Mouse (Mus musculus) limb, embryonic 14.5 days (tissue): ENCODE data around the gene Mal. TPM values are rescaled to one million over a fixed set of nuclear protein-coding genes. Genes with fewer than 3 reads are reported as not detected.

Experiments used
- ATAC-seq: fragments of 200-750 bp; cut with Nextera tagmentation; 2 replicates; pipeline ENCODE4 v1.8.0; 2017; ENCODE audit warnings: low read depth, moderate number of reproducible peaks, moderate TSS enrichment; ENCODE audit not compliant: low FRiP score
- DNase-seq: peaks from one replicate; pipeline ENCODE4 v3.0.0-alpha.2; 2015; ENCODE audit warnings: low spot score
- H3K27ac ChIP-seq: fragments of 300-500 bp; sonication (generic); replicated peaks from 2 replicates; pipeline ENCODE4 v1.5.1; 2014; ENCODE audit warnings: low read depth, mild to moderate bottlenecking, low read length, moderate library complexity, mixed read lengths
- H3K27me3 ChIP-seq: fragments of 300-500 bp; sonication (generic); 2 replicates; pipeline ENCODE4 v1.6.1; 2014; ENCODE audit warnings: low read length, mixed read lengths; ENCODE audit not compliant: control insufficient read depth, insufficient read depth
- H3K36me3 ChIP-seq: fragments of 300-500 bp; sonication (generic); 2 replicates; pipeline ENCODE4 v1.6.1; 2014; ENCODE audit warnings: mild to moderate bottlenecking, low read length, moderate library complexity, mixed read lengths; ENCODE audit not compliant: control insufficient read depth, insufficient read depth
- H3K4me1 ChIP-seq: fragments of 300-500 bp; sonication (generic); 2 replicates; pipeline ENCODE4 v1.6.1; 2014; ENCODE audit warnings: antibody characterized with exemption, low read length, mixed read lengths; ENCODE audit not compliant: control insufficient read depth, insufficient read depth
- H3K4me2 ChIP-seq: fragments of 300-500 bp; sonication (generic); replicated peaks from 2 replicates; pipeline ENCODE4 v1.6.1; 2014; ENCODE audit warnings: low read depth, mild to moderate bottlenecking, low read length, moderate library complexity; ENCODE audit not compliant: severe bottlenecking
- H3K4me3 ChIP-seq: fragments of 300-500 bp; sonication (generic); replicated peaks from 2 replicates; pipeline ENCODE4 v1.5.1; 2014; ENCODE audit warnings: low read length
- H3K9ac ChIP-seq: fragments of 300-500 bp; sonication (generic); 2 replicates; pipeline ENCODE4 v1.6.1; 2014; ENCODE audit warnings: mild to moderate bottlenecking, low read depth, low read length, moderate library complexity; ENCODE audit not compliant: severe bottlenecking
- H3K9me3 ChIP-seq: fragments of 300-500 bp; sonication (generic); 2 replicates; pipeline ENCODE4 v1.6.1; 2016; ENCODE audit warnings: low read length; ENCODE audit not compliant: control insufficient read depth
- POLR2A ChIP-seq: fragments of 200-500 bp; IDR thresholded peaks from 2 replicates; pipeline ENCODE4 v1.8.0; 2012; ENCODE audit warnings: inconsistent platforms, mild to moderate bottlenecking, moderate library complexity, borderline replicate concordance; ENCODE audit not compliant: insufficient read depth, insufficient read length; ENCODE audit errors: extremely low read depth
- WGBS: fragments of 180-500 bp; shearing (Covaris S2); extraction: QIAGEN DNeasy Blood & Tissue Kit; methylation state at CpG from one replicate; pipeline ENCODE4 v1.1.7; 2014; 5-methylcytosine and 5-hydroxymethylcytosine counted together
- polyA plus RNA-seq, 2 experiments: library from polyadenylated mRNA; depleted of rRNA in 1 of 2; stranded (reverse) in 1 of 2; unstranded in 1 of 2; fragments of >200 nt; fragmentation: Nextera tagmentation in 1 of 2; extraction: Ambion mirVana in 1 of 2; gene quantifications; 2 replicates each; pipeline versions ENCODE4 v1.2.1 to v1.2.3; 2012 to 2014

Gene Mal
- polyA plus RNA-seq, 2 experiments: 2.5 to 12.5 TPM

DNA sequence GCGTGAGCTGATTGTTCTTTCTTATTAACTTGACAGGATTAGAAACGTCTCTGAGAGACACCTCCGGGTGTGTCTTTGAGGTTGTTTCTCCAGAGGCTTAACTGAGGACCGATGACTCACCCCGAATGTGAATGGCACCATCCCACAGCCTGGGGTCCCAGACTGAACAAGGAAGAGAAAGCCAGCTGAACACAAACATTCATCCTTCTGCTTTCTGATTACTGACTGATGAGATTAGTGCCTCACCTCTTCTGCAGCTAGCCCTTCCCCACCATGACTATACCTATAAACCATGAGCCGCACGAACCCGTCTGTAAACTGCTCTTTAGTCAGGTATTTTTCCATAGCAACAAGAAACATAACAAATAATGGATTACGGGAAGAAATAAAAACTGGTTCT lies 17.5 kb downstream of the Mal start:
- 65% methylated on average over 9 of the region's 9 CpGs for WGBS
- H3K27ac ChIP-seq: no peak overlapping the region
- H3K36me3 ChIP-seq: no peaks in the 10 kb centered on the region
- ATAC-seq: no peak
- TF ChIP-seq POLR2A: no peak
- H3K4me1 ChIP-seq: peaks cover 8% of the 10 kb centered on the region
- H3K9ac ChIP-seq: no peak overlapping the region
- H3K9me3 ChIP-seq: no peaks in the 10 kb centered on the region
- no peak overlapping the region for H3K4me2 ChIP-seq
- no peaks in the 10 kb centered on the region for H3K27me3 ChIP-seq
- H3K4me3 ChIP-seq: no peak overlapping the region
- DNase-seq: no peak

DNA sequence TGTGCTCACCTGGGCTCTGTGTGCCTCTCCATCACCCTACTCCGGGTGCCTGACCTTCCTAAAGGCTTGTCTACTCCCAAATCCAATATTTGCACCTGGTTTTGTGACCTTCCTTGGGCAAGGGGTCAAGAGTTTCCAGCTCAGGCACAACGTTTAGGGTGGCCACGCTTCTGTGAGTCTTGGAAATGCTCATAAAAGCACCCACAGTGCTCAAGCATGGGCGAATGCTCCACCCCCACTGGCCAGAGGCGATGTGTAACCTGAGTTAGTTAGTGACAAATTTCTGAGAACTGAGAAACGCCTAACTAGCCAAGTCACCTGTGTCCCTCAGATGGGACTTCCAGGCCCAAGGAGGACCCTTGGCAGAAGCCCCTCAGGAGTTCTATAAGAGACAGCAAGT lies 20.9 kb downstream of the Mal start:
- ATAC-seq: no peak
- 50% methylated on average over 6 of the region's 6 CpGs for WGBS
- TF ChIP-seq POLR2A: no peak
- H3K27ac ChIP-seq: no peak overlapping the region
- no peaks in the 10 kb centered on the region for H3K4me1 ChIP-seq
- no peak overlapping the region for H3K4me2 ChIP-seq
- H3K9ac ChIP-seq: no peak overlapping the region
- no peaks in the 10 kb centered on the region for H3K9me3 ChIP-seq
- no peaks in the 10 kb centered on the region for H3K27me3 ChIP-seq
- no peak overlapping the region for H3K4me3 ChIP-seq
- no peaks in the 10 kb centered on the region for H3K36me3 ChIP-seq
- DNase-seq: no peak

DNA sequence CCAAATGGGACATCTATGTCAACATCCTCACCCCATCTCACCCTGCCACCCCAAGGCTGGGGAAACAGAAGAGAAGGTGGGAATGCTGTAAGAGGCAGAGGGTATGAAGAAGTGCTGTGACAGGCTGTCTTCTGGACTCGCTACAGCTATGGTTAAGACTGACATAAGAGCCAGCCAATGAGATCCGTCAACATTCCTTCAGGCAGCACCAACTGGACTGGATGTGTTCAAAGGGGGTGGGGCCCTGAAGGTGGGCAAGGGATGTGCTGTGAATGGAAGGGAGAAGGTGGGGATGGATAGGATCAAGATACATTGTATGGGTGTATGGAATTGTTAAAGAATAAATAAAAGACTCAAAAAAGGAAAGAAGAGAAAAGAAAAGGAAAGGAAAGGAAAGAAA lies 23.9 kb downstream of the Mal start:
- no peak overlapping the region for H3K4me2 ChIP-seq
- H3K4me3 ChIP-seq: no peak overlapping the region
- no peak overlapping the region for H3K27ac ChIP-seq
- ATAC-seq (no peak), DNase-seq (no peak)
- H3K4me1 ChIP-seq: no peaks in the 10 kb centered on the region
- no peak overlapping the region for H3K9ac ChIP-seq
- no peaks in the 10 kb centered on the region for H3K36me3 ChIP-seq
- no peak for TF ChIP-seq POLR2A
- WGBS: 58% methylated on average over 2 of the region's 2 CpGs
- no peaks in the 10 kb centered on the region for H3K27me3 ChIP-seq
- H3K9me3 ChIP-seq: no peaks in the 10 kb centered on the region

DNA sequence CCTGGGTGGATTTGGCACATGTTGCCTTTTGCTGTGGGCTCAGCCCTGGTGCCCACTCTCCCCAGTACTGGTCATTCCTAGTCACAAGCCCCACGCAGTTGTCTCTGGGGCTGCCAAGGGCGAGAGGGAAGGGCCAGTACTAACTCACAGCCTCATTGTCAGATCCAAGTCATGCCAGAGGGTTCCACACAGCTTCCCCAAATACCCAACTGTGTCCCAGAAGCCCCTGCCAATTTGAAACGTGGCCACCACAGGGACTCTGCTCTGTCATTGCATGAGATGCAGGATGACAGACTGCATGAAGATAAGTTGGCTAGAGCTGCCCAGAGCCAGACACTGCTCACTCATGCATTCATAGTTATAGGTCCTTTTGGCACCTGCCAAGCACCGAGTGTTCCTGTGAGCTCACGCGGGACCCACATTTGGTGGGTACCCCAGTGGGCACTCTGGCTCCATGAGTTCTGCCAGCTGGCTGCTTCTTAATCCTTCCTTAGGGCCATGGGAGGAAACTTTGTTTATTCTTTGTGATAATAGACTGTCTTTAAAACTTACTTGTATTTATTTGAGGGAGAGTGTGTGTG lies 28.4 kb downstream of the Mal start:
- WGBS: 78% methylated on average over 6 of the region's 6 CpGs
- H3K9ac ChIP-seq: no peak overlapping the region
- ATAC-seq: no peak

DNA sequence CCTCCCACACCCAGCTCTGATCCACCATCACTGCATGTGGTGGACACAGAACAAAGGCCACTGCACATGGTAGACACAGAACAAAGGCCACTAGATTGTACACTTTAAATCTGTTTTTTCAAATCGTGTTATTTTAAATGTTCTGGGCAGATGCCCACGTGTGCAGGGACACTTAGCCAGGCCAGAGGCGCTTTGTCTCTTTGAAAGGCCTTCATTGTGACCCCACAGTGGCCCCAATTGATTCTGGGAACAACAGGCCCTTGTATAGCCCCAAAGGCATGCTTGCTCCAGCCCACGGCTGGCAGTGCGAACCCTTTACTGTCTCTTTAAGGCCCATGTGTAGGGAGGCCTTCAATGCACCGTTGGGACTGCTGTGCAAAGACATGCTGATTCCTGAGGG lies 29.1 kb downstream of the Mal start:
- ATAC-seq (no peak), DNase-seq (no peak)
- Histone ChIP-seq H3K4me1 (no peaks in the 10 kb centered on the region), H3K36me3 (no peaks in the 10 kb centered on the region), H3K27me3 (no peaks in the 10 kb centered on the region), H3K9me3 (no peaks in the 10 kb centered on the region), H3K9ac (no peak overlapping the region), H3K4me2 (no peak overlapping the region), H3K27ac (no peak overlapping the region), H3K4me3 (no peak overlapping the region)
- TF ChIP-seq POLR2A: no peak
- 79% methylated on average over 6 of the region's 6 CpGs for WGBS

More for the DNA sequence above, 28.4 kb downstream of the Mal start:
- Histone ChIP-seq H3K36me3 (no peaks in the 10 kb centered on the region), H3K27ac (no peak overlapping the region), H3K4me2 (no peak overlapping the region), H3K4me1 (no peaks in the 10 kb centered on the region), H3K27me3 (no peaks in the 10 kb centered on the region), H3K9me3 (no peaks in the 10 kb centered on the region), H3K4me3 (no peak overlapping the region)
- DNase-seq: no peak
- no peak for TF ChIP-seq POLR2A

DNA sequence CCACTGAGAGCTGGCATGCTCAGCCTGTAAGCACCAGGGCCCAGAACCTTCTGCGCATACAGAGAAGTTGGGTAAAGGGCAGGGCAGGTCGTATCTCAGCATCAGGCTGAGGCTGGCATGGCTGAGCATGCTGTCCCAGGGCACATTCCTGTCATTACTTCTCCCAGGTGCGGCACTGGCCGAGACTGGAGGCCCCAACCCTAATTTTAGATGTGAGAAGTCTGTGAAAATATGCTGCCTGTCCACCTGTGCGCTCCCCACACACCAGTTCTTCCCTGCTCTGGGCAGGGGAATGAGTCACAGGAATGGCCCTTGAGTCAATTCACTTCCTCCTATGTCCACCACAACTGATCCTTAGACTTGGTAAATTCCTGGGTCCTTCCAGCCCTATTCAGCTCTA lies 30.8 kb downstream of the Mal start:
- Histone ChIP-seq H3K4me2 (no peak overlapping the region), H3K4me1 (no peaks in the 10 kb centered on the region), H3K27ac (no peak overlapping the region), H3K9me3 (no peaks in the 10 kb centered on the region), H3K4me3 (no peak overlapping the region), H3K27me3 (no peaks in the 10 kb centered on the region), H3K9ac (no peak overlapping the region), H3K36me3 (no peaks in the 10 kb centered on the region)
- DNase-seq: no peak
- WGBS: 67% methylated on average over 5 of the region's 5 CpGs
- no peak for TF ChIP-seq POLR2A
- ATAC-seq: no peak
